Mouse (Mus musculus) limb, embryonic 12.5 days (tissue): ENCODE results near the gene Grb10. TPM values are rescaled to one million over a fixed set of nuclear protein-coding genes. Genes with fewer than 3 reads are reported as not detected.

Source experiments
- ATAC-seq: fragments of 200-750 bp; cut with Nextera tagmentation; 2 replicates; pipeline ENCODE4 v1.8.0; 2017; ENCODE audit warnings: low read depth, moderate TSS enrichment; ENCODE audit not compliant: insufficient number of reproducible peaks, insufficient read depth, low FRiP score, low TSS enrichment
- H3K27ac ChIP-seq: fragments of 300-500 bp; sonication (generic); 2 replicates; pipeline ENCODE4 v1.5.1; 2016; ENCODE audit warnings: mild to moderate bottlenecking, moderate library complexity
- H3K27me3 ChIP-seq: fragments of 300-500 bp; sonication (generic); 2 replicates; pipeline ENCODE4 v1.6.1; 2016; ENCODE audit warnings: mild to moderate bottlenecking, moderate library complexity
- H3K36me3 ChIP-seq: fragments of 300-500 bp; sonication (generic); 2 replicates; pipeline ENCODE4 v1.6.1; 2016; ENCODE audit warnings: mild to moderate bottlenecking, moderate library complexity
- H3K4me1 ChIP-seq: fragments of 300-500 bp; sonication (generic); replicated peaks from 2 replicates; pipeline ENCODE4 v1.6.1; 2016
- H3K4me2 ChIP-seq: fragments of 300-500 bp; sonication (generic); 2 replicates; pipeline ENCODE4 v1.6.1; 2016; ENCODE audit warnings: mild to moderate bottlenecking, moderate library complexity
- H3K4me3 ChIP-seq: fragments of 300-500 bp; sonication (generic); replicated peaks from 2 replicates; pipeline ENCODE4 v1.5.1; 2016; ENCODE audit warnings: mild to moderate bottlenecking
- H3K9ac ChIP-seq: fragments of 300-500 bp; sonication (generic); replicated peaks from 2 replicates; pipeline ENCODE4 v1.6.1; 2016; ENCODE audit warnings: mild to moderate bottlenecking, moderate library complexity
- H3K9me3 ChIP-seq: fragments of 300-500 bp; sonication (generic); 2 replicates; pipeline ENCODE4 v1.6.1; 2016; ENCODE audit warnings: mild to moderate bottlenecking, moderate library complexity
- whole genome bisulfite sequencing: fragments of 180-500 bp; shearing (Covaris S2); methylation state at CpG from one replicate; pipeline ENCODE4 v1.1.7; 2016; 5-methylcytosine and 5-hydroxymethylcytosine counted together
- polyA plus RNA-seq: library from polyadenylated mRNA; unstranded; fragments of >200 nt; fragmentation: Nextera tagmentation; extraction: Ambion mirVana; gene quantifications from 2 replicates; pipeline ENCODE4 v1.2.1, GENCODE M21; 2016

The Grb10 gene
- polyA plus RNA-seq, 1 experiment from 2014 or later, result 546 TPM

- whole genome bisulfite sequencing, result 88% methylated on average over 5 of the region's 5 CpGs
- no peaks in the 10 kb centered on the region for H3K9me3 ChIP-seq
- peaks cover 35% of the 10 kb centered on the region for H3K36me3 ChIP-seq
- no peak overlapping the region for H3K4me3 ChIP-seq
- no peak overlapping the region for H3K9ac ChIP-seq
- no peak for ATAC-seq
- peaks cover 56% of the 10 kb centered on the region for H3K4me1 ChIP-seq
- H3K4me2 ChIP-seq, result no peak overlapping the region
- H3K27ac ChIP-seq, result no peak overlapping the region
- no peaks in the 10 kb centered on the region for H3K27me3 ChIP-seq
These were observed 81.0 kb downstream of the Grb10 start for GRCm38 (mm10) chr11:11957211-11958060.

- ATAC-seq, result no peak
- Histone ChIP-seq H3K4me2 (no peak overlapping the region), H3K4me3 (no peak overlapping the region), H3K27ac (peak overlapping the region; percentile 88), H3K4me1 (peaks cover 49% of the 10 kb centered on the region), H3K27me3 (no peaks in the 10 kb centered on the region), H3K9ac (no peak overlapping the region), H3K36me3 (peaks cover 51% of the 10 kb centered on the region), H3K9me3 (no peaks in the 10 kb centered on the region)
These were observed 82.7 kb downstream of the Grb10 start for GRCm38 (mm10) chr11:11955783-11956182.

GRCm38 (mm10) chr11:11954606-11955005 is 83.9 kb downstream of the Grb10 start:
- Histone ChIP-seq H3K27ac (peak overlapping the region; percentile 88), H3K27me3 (no peaks in the 10 kb centered on the region), H3K36me3 (peaks cover 53% of the 10 kb centered on the region), H3K4me1 (peaks cover 45% of the 10 kb centered on the region), H3K9me3 (no peaks in the 10 kb centered on the region), H3K4me3 (no peak overlapping the region), H3K9ac (no peak overlapping the region), H3K4me2 (no peak overlapping the region)
- WGBS, result 90% methylated on average over 6 of the region's 6 CpGs
- ATAC-seq, result no peak

GRCm38 (mm10) chr11:11954115-11954438 is 84.4 kb downstream of the Grb10 start:
- Histone ChIP-seq H3K4me1 (peaks cover 48% of the 10 kb centered on the region), H3K36me3 (peaks cover 55% of the 10 kb centered on the region)
- 0 out of 2 replicates have a peak, but pooled peaks have one; percentile 24 for ATAC-seq

GRCm38 (mm10) chr11:11953364-11954114 is 84.9 kb downstream of the Grb10 start:
- Histone ChIP-seq H3K4me1 (peaks cover 54% of the 10 kb centered on the region), H3K9me3 (no peaks in the 10 kb centered on the region), H3K27me3 (no peaks in the 10 kb centered on the region), H3K36me3 (peaks cover 60% of the 10 kb centered on the region), H3K4me3 (no peak overlapping the region), H3K27ac (peak overlapping the region; percentile 88), H3K9ac (no peak overlapping the region), H3K4me2 (no peak overlapping the region)
- WGBS, result 77% methylated on average over 11 of the region's 11 CpGs
- ATAC-seq, result 0 out of 2 replicates have a peak, but pooled peaks have one; percentile 10

More at GRCm38 (mm10) chr11:11954115-11954438, 84.4 kb downstream of the Grb10 start:
- H3K9me3 ChIP-seq, result no peaks in the 10 kb centered on the region
- peak overlapping the region; percentile 88 for H3K27ac ChIP-seq
- no peak overlapping the region for H3K4me2 ChIP-seq
- H3K9ac ChIP-seq, result no peak overlapping the region
- H3K27me3 ChIP-seq, result no peaks in the 10 kb centered on the region
- WGBS, result 62% methylated on average over 4 of the region's 4 CpGs
- no peak overlapping the region for H3K4me3 ChIP-seq

- H3K9me3 ChIP-seq, result no peaks in the 10 kb centered on the region
- H3K4me3 ChIP-seq, result no peak overlapping the region
- no peak overlapping the region for H3K9ac ChIP-seq
- H3K36me3 ChIP-seq, result peaks cover 64% of the 10 kb centered on the region
- H3K27me3 ChIP-seq, result no peaks in the 10 kb centered on the region
- WGBS, result 81% methylated on average over 1 of the region's 1 CpGs
- peak overlapping the region; percentile 88 for H3K27ac ChIP-seq
- H3K4me2 ChIP-seq, result no peak overlapping the region
- peaks cover 62% of the 10 kb centered on the region for H3K4me1 ChIP-seq
- ATAC-seq, result no peak
These were observed 85.9 kb downstream of the Grb10 start for GRCm38 (mm10) chr11:11952569-11952968.

GRCm38 (mm10) chr11:11948988-11949365 is 89.5 kb downstream of the Grb10 start:
- peaks cover 70% of the 10 kb centered on the region for H3K36me3 ChIP-seq
- H3K27me3 ChIP-seq, result no peaks in the 10 kb centered on the region
- H3K9me3 ChIP-seq, result no peaks in the 10 kb centered on the region
- H3K27ac ChIP-seq, result peak overlapping the region; percentile 94
- WGBS, result 64% methylated on average over 4 of the region's 4 CpGs
- no peak overlapping the region for H3K4me3 ChIP-seq
- ATAC-seq, result no peak; the same call in 1 of the 2 replicates
- 0 out of 2 replicates have a peak overlapping the region, but pooled peaks have one; percentile 8 for H3K9ac ChIP-seq
- no peak overlapping the region for H3K4me2 ChIP-seq
- H3K4me1 ChIP-seq, result peaks cover 47% of the 10 kb centered on the region

GRCm38 (mm10) chr11:11948321-11948987 is 90.0 kb downstream of the Grb10 start:
- 33% methylated on average over 9 of the region's 9 CpGs for WGBS
- peak; percentile 89 for ATAC-seq
- no peak overlapping the region for H3K4me3 ChIP-seq

GRCm38 (mm10) chr11:11947857-11948256 is 90.6 kb downstream of the Grb10 start:
- Histone ChIP-seq H3K4me2 (no peak overlapping the region), H3K36me3 (peaks cover 76% of the 10 kb centered on the region), H3K27ac (peak overlapping the region; percentile 94), H3K27me3 (no peaks in the 10 kb centered on the region), H3K9ac (no peak overlapping the region), H3K4me1 (peaks cover 39% of the 10 kb centered on the region), H3K4me3 (no peak overlapping the region), H3K9me3 (no peaks in the 10 kb centered on the region)
- WGBS, result 66% methylated on average over 5 of the region's 5 CpGs
- no peak for ATAC-seq

More at GRCm38 (mm10) chr11:11948321-11948987, 90.0 kb downstream of the Grb10 start:
- Histone ChIP-seq H3K9ac (0 out of 2 replicates have a peak overlapping the region, but pooled peaks have one; percentile 28), H3K4me1 (peaks cover 42% of the 10 kb centered on the region), H3K27ac (peak overlapping the region; percentile 94), H3K4me2 (peak overlapping the region; percentile 18; the same call in 1 of the 2 replicates), H3K36me3 (peaks cover 71% of the 10 kb centered on the region), H3K27me3 (no peaks in the 10 kb centered on the region), H3K9me3 (no peaks in the 10 kb centered on the region)

GRCm38 (mm10) chr11:11945766-11946165 is 92.7 kb downstream of the Grb10 start:
- Histone ChIP-seq H3K27me3 (no peaks in the 10 kb centered on the region), H3K9me3 (no peaks in the 10 kb centered on the region), H3K9ac (no peak overlapping the region), H3K4me3 (no peak overlapping the region), H3K4me1 (peaks cover 38% of the 10 kb centered on the region), H3K4me2 (no peak overlapping the region), H3K27ac (no peak overlapping the region), H3K36me3 (peaks cover 78% of the 10 kb centered on the region)
- ATAC-seq, result no peak
- WGBS, result 91% methylated on average over 4 of the region's 4 CpGs

GRCm38 (mm10) chr11:11944814-11945213 is 93.7 kb downstream of the Grb10 start:
- H3K27me3 ChIP-seq, result no peaks in the 10 kb centered on the region
- H3K9ac ChIP-seq, result no peak overlapping the region
- H3K27ac ChIP-seq, result no peak overlapping the region
- no peak for ATAC-seq
- H3K36me3 ChIP-seq, result peaks cover 76% of the 10 kb centered on the region
- no peak overlapping the region for H3K4me3 ChIP-seq
- H3K4me2 ChIP-seq, result no peak overlapping the region
- peaks cover 32% of the 10 kb centered on the region for H3K4me1 ChIP-seq
- H3K9me3 ChIP-seq, result no peaks in the 10 kb centered on the region
- 87% methylated on average over 4 of the region's 4 CpGs for WGBS
